Mouse (Mus musculus) CH12.LX (cell line): ENCODE data around the gene Gm5294.

ENCODE experiments used
- CTCF ChIP-seq, 2 experiments: IDR thresholded peaks in 1 of 2; conservative IDR thresholded peaks in 1 of 2; 2 replicates each; pipeline ENCODE4 v1.5.1; 2011 to 2012; ENCODE audit warnings: low read depth in 2 of 2, low read length in 2 of 2, improper control_type of control experiment in 1 of 2, inconsistent platforms in 1 of 2, mild to moderate bottlenecking in 1 of 2, moderate library complexity in 1 of 2
- MAX ChIP-seq: IDR thresholded peaks from 2 replicates; pipeline ENCODE4 v1.6.1; 2011; ENCODE audit warnings: low read length, improper control_type of control experiment
- MEF2A ChIP-seq: IDR thresholded peaks from 2 replicates; pipeline ENCODE4 v1.6.1; 2014; ENCODE audit warnings: low read depth, mild to moderate bottlenecking, inconsistent platforms, low read length, improper control_type of control experiment, borderline replicate concordance
- NRF1 ChIP-seq: IDR thresholded peaks from 2 replicates; pipeline ENCODE4 v1.6.1; 2014; ENCODE audit warnings: low read depth, mild to moderate bottlenecking, inconsistent platforms, low read length, improper control_type of control experiment, moderate library complexity
- RAD21 ChIP-seq: IDR thresholded peaks from 2 replicates; pipeline ENCODE4 v1.6.1; 2011; ENCODE audit warnings: low read depth, mild to moderate bottlenecking, low read length, improper control_type of control experiment, moderate library complexity
- UBTF ChIP-seq: IDR thresholded peaks from 2 replicates; pipeline ENCODE4 v1.6.1; 2012; ENCODE audit warnings: low read depth, mild to moderate bottlenecking, inconsistent platforms, low read length, improper control_type of control experiment, moderate library complexity
- ZKSCAN1 ChIP-seq: IDR thresholded peaks from 2 replicates; pipeline ENCODE4 v1.6.1; 2012; ENCODE audit warnings: low read depth, inconsistent platforms, low read length, improper control_type of control experiment, borderline replicate concordance

DNA sequence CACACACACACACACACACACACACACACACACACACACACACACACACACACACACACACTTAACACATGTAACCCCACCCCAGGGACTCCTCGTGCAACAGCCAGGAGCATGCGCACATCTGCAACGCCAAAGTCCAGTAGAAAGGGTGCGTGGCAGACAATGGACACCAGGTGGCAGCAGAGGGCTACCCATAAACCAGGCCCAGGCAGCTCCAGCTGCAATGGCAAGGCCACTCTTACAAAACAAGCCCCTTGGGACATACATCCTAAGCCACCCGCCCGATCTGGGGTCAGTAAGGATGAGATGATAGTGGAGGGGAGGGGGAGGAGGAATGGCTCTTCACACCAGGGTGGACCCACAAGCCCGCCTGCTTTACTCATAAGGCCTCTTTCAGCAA, 28.2 kb downstream of the Gm5294 start:
- TF ChIP-seq CTCF (conservative IDR thresholded peaks at IDR 0.05 in 1 of 2, IDR thresholded peaks at IDR 0.05 in 1 of 2; ENCODE audit: low read depth in 2 of 2, low read length in 2 of 2) (peak; percentile 59 to 96), MEF2A (peak; percentile 36; the same call in 1 of the 2 replicates), UBTF (no peak), NRF1 (peak; percentile 89), MAX (peak; percentile 60; the same call in 1 of the 2 replicates), ZKSCAN1 (no peak), RAD21 (peak; percentile 97)
